Mouse (Mus musculus): ENCODE measurements around the gene Tmem221.

Gene Tmem221

GRCm38 (mm10) chr8:71577856-71578387 is 19.3 kb upstream of the Tmem221 start:
- 60% methylated on average over 4 of the region's 4 CpGs for WGBS

DNA sequence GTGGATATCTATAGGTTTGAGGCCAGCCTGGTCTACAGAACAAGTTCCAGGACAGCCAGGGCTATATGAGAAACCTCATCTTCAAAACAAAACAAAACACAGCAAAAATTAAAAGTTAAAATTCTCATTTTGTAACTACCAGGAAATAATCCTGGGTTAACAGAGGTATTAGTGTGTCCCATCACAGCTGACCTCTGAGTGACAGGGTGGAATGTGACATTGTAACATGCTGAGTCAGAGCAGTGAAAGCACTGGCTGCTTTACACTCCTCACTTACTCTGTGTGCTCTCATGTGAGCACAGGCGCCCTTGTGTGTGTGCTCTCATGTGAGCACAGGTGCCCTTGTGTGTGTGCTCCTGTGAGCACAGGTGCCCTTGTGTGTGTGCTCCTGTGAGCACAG is 16.3 kb upstream of the Tmem221 start:
- 86% methylated on average over 1 of the region's 1 CpGs for WGBS

GRCm38 (mm10) chr8:71574426-71574825 is 15.8 kb upstream of the Tmem221 start:
- WGBS = 73% methylated on average over 7 of the region's 7 CpGs

- WGBS = 37% methylated on average over 9 of the region's 9 CpGs
Observed at GRCm38 (mm10) chr8:71572847-71573633, 14.4 kb upstream of the Tmem221 start.

- WGBS = 80% methylated on average over 2 of the region's 2 CpGs
Observed at GRCm38 (mm10) chr8:71572077-71572476, 13.4 kb upstream of the Tmem221 start.

DNA sequence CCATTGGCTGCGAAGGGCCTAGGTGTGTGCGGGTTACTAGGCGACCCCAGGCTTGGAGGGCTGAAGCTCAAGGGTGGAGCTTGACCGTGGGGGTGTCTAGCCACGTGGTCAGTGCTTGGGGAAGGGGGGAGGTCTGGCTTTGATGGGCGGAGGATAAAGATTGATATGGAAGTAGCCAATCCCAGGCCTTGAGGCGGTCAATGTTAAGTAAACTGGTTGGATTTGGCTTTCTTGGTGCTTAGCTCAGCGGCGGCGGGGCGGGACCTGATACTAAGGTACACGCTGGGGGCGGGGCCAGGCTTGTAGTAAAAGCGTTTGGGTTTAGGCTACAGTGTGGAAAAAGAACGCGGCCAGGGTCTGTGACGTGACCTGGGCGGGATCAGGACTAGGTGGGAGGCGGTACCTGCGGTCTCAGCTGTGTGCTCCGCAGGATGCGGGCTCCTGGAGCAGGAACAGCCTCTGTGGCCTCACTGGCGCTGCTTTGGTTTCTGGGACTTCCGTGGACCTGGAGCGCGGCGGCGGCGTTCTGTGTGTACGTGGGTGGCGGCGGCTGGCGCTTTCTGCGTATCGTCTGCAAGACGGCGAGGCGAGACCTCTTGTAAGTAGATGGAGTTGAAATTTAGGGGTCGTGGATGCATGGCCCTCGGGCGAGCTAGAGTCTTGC is 11.8 kb upstream of the Tmem221 start:
- under 1% methylated on average over 41 of the region's 41 CpGs for WGBS

DNA sequence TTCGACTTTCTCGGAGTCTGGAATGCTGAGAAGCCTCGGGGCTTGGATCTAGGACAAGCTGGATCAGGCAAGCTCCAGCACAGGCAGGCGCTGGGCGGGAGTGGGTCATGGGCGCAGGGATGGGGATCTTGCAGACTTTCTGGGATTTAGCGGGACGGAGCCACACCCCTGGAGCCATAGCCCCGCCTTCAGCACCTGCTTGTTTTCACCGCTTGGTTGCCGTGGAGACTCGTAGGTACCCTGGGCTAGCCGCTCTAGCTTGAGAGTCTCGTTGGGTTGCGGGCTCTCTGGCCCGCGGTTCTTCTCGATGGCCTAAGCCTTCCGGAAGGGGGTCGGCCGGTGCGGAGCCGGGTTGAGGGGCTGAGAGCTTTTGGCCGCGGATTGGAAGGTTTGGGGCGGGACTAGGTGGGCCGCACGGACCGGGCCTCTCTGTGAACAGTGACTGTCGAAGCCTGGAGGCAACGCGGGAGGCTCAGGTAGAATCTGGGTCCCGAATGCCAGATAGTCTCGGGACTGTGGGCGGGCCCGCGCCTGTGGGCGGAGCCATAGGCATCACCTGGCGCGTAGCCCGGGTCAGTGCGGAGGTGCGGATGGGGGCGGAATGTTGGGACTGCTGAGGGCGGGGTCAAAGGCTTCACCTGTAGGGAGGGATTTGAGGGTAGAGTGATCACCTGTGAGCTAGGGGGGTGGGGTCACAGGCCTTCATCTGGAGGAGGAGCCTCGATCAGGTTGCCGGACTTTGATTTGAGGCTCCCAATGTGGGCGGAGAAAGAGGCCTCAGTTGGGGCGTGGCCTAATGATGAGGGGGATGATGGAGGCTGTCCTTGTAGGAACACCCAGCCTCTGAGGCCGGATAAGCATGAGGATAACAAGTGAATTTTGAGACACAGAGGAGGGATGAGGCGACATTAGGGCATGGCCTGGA is 11.0 kb upstream of the Tmem221 start:
- WGBS = under 1% methylated on average over 51 of the region's 51 CpGs

GRCm38 (mm10) chr8:71568941-71569340 is 10.3 kb upstream of the Tmem221 start:
- WGBS = 36% methylated on average over 6 of the region's 6 CpGs

- 19% methylated on average over 13 of the region's 13 CpGs for WGBS
Observed at GRCm38 (mm10) chr8:71568387-71568937, 9.8 kb upstream of the Tmem221 start, which contains the start of gene Slc27a1. Slc27a1 (plus strand) TSS chr8:71568882.

DNA sequence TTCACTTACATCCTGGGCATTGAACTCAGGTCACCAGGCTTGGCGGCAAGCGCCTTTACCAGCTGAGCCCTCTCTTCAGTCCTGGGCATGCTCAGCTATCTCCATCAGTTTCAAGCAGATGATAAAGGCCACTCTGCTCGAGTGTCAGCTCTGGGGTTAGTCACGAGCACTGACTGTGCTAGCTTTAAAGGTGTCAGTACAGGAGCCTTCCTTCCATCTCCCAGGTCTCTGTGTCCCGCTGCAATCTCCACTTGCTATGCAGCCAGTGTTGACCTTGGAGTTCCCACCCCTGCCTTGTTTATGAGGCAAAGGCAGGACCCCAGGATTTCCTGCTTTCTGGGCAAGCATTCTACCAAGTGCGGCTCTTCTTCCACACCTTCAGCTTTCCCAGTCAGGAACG is 8.9 kb upstream of the Tmem221 start:
- 87% methylated on average over 7 of the region's 7 CpGs for WGBS

- 77% methylated on average over 3 of the region's 3 CpGs for WGBS
Observed at GRCm38 (mm10) chr8:71566501-71566900, 7.8 kb upstream of the Tmem221 start, which contains the start of gene Nxnl1. Nxnl1 (minus strand) TSS chr8:71566601.

DNA sequence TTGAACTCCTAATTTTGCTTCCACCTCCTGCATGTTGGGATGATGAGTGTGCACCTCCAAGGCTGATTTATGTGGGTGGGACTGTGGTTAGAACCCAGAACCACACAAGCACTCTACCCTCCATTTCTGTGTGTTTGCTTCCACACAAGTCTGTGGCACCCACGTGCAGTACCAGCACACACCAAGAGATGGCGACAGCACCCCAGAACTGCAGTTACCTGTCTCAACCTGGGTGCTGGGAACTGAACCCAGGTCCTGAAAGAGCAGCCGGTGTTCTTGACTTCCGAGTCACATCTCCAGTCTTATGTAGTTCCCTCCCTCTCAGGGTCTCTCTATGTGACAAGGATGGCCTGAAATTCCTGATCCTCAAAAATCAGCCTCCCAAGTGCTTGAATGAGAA is 5.3 kb upstream of the Tmem221 start:
- WGBS = 96% methylated on average over 4 of the region's 4 CpGs

GRCm38 (mm10) chr8:71562751-71563150 is 4.1 kb upstream of the Tmem221 start:
- 1% methylated on average over 33 of the region's 33 CpGs for WGBS

GRCm38 (mm10) chr8:71561401-71561800 is 2.7 kb upstream of the Tmem221 start:
- WGBS = 15% methylated on average over 15 of the region's 15 CpGs

- WGBS = 86% methylated on average over 5 of the region's 5 CpGs
Observed at GRCm38 (mm10) chr8:71560765-71561164, 2.1 kb upstream of the Tmem221 start.

- 89% methylated on average over 3 of the region's 3 CpGs for WGBS
Observed at GRCm38 (mm10) chr8:71560071-71560470, 1.4 kb upstream of the Tmem221 start.

GRCm38 (mm10) chr8:71558958-71559690 is 453 bp upstream of the Tmem221 start:
- WGBS = 8% methylated on average over 24 of the region's 24 CpGs

GRCm38 (mm10) chr8:71554644-71555043 is 4.0 kb downstream of the Tmem221 start:
- 89% methylated on average over 2 of the region's 2 CpGs for WGBS

GRCm38 (mm10) chr8:71554001-71554400 is 4.7 kb downstream of the Tmem221 start:
- WGBS = 66% methylated on average over 6 of the region's 6 CpGs

DNA sequence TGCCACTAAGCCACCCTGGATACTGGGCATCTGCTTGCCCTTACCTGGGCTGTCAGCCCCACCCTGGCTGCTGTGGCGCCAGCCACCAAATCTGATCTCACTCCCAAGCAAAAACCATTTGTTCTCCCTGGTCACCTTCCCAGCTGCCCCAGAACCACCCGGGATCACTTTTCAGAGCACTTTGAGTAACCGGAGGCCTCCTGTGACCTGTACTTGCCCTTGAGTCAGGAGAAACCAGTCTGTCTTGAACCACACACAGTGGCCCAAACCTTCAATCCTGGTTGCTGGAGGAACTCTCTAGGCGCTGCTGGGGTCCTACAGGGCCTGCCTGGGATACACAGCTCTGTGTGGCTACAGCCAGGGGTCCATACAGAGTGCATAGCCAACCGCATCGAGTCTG is 5.9 kb downstream of the Tmem221 start:
- 82% methylated on average over 6 of the region's 6 CpGs for WGBS

DNA sequence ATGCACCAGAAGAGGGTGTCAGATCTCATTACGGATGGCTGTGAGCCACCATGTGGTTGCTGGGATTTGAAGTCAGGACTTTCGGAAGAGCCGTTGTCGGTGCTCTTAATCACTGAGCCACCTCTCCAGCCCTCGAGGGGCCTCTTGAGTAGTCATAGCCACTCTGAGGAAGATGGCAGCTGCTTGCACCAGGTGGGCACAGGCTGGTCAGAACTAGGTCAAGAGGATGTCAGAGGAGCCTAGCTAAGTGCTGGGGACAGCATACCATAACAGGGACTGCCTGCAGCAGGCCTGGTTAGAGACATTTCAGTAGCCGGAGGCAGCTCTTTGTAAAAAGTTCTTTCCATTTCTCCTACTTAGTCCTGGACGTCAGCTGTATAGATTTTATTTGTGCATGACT is 7.9 kb downstream of the Tmem221 start:
- WGBS = 66% methylated on average over 7 of the region's 7 CpGs
